Mouse (Mus musculus): Measurements from ENCODE around the gene Maea. TPM values are rescaled to one million over a fixed set of nuclear protein-coding genes. Genes with fewer than 3 reads are reported as not detected.

Gene Maea
- total RNA-seq, 1 experiment, result 90.2 TPM

DNA sequence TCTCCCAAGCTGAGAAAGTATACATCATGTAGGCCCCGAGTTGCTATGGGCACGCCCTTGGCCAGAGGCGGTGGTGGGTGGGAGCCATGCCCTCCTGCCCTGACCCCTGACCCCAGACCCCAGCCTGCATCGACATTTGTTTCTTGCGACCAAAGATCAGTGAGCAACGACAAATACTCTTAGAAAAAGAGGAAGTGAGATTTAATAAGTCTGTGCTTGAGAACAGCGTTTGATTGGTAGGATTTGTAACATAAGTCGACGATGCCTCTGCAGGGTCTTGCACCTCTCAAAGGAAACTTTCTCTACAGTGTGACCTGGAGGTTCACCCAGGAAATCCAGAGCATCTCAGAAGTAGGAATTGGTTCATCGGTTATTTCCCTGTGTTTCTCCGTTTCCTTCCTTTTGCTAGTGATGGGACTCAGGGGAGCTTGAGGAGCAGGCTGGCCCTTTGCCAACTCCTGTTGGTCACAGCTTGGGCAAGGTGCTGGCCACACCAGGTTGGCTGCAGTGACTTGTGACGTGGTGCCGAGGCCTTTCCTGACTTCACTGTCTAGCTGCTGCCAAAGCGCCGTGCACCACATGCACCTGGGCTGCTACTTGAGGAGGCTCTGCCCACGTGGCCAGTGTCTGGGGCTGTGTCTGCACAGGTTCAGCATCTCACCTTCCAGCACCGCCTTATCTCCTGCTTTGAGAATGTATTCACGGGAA is 37.2 kb downstream of the Maea start:
- in situ Hi-C loops (cut with MboI; ENCODE audit: low sequenced_read_pairs in 2 of 2, unreplicated experiment in 2 of 2), result no loop called here
- Histone ChIP-seq H3K36me3 (ENCODE audit: control insufficient read depth, insufficient read depth, low read length, poor library complexity, severe bottlenecking) (peaks cover 47% of the 10 kb centered on the region), H3K9ac (ENCODE audit: insufficient read depth, low read depth, low read length, poor library complexity, severe bottlenecking) (no peak overlapping the region), H3K27ac (ENCODE audit: insufficient read depth, low read depth, low read length, poor library complexity, severe bottlenecking) (no peak overlapping the region), H3K4me3 (ENCODE audit: insufficient read depth in 1 of 2, low read depth in 1 of 2, low read length in 2 of 2, poor library complexity in 1 of 2, severe bottlenecking in 1 of 2) (no peak overlapping the region), H3K4me1 (ENCODE audit: control insufficient read depth in 2 of 2, insufficient read depth in 2 of 2, low read length in 2 of 2, poor library complexity in 1 of 2) (0 out of 4 replicates have a peak, but pooled peaks cover 0 to 1% of the 10 kb centered on the region in 2 experiments), H3K9me3 (ENCODE audit: control insufficient read depth, insufficient read depth, low read depth, low read length) (no peaks in the 10 kb centered on the region)
- no peak for DNase-seq (ENCODE audit: low read depth, low spot score)
- TF ChIP-seq HCFC1 (IDR thresholded peaks at IDR 0.05; ENCODE audit: borderline replicate concordance, insufficient read depth, low read length), result no peak
- TF ChIP-seq MAFK (IDR thresholded peaks at IDR 0.05; ENCODE audit: insufficient read depth, low read depth, low read length), result no peak

DNA sequence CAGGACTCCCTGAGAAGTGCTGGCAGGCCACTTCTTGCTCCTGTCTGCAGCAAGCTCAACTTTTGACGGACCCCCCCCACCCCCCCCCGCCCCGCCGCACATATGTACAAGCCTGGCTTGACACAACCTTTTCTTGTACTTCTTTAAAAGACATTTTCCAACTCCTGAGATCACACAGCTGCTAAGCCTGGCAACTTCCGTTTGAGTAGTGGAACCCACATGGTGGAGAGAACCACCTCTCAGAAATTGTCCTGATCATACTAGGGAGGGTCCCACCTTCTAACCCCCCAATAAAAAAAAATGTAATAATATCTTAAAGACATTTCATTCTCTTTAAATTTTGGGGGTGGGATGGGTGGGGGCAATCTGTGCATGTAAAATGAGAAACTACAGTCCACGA is 41.9 kb downstream of the Maea start:
- Histone ChIP-seq H3K9ac (ENCODE audit: insufficient read depth, low read depth, low read length, poor library complexity, severe bottlenecking) (0 out of 2 replicates have a peak overlapping the region, but pooled peaks have one; percentile 73), H3K4me3 (ENCODE audit: insufficient read depth in 1 of 2, low read depth in 1 of 2, low read length in 2 of 2, poor library complexity in 1 of 2, severe bottlenecking in 1 of 2) (peak overlapping the region in 1 of 2 experiments; percentile 79; a peak in 1 of 4 replicates), H3K4me1 (ENCODE audit: control insufficient read depth in 2 of 2, insufficient read depth in 2 of 2, low read length in 2 of 2, poor library complexity in 1 of 2) (peaks cover 2 to 6% of the 10 kb centered on the region in 2 experiments; a peak in 1 of 4 replicates), H3K27ac (ENCODE audit: insufficient read depth, low read depth, low read length, poor library complexity, severe bottlenecking) (no peak overlapping the region), H3K36me3 (ENCODE audit: control insufficient read depth, insufficient read depth, low read length, poor library complexity, severe bottlenecking) (peaks cover 14% of the 10 kb centered on the region), H3K9me3 (ENCODE audit: control insufficient read depth, insufficient read depth, low read depth, low read length) (no peaks in the 10 kb centered on the region)
- DNase-seq (ENCODE audit: low read depth, low spot score), result no peak
- in situ Hi-C loops (cut with MboI; ENCODE audit: low sequenced_read_pairs in 2 of 2, unreplicated experiment in 2 of 2), result loop anchor here (5.0 to 25.0 kb wide), 3 partner anchors 100 to 210 kb away; partner anchors contain the start of gene Ctbp1 (in 1 of the 2)
- TF ChIP-seq ZNF384 (IDR thresholded peaks at IDR 0.05; ENCODE audit: low read depth, low read length) (no peak), CHD2 (IDR thresholded peaks at IDR 0.05; ENCODE audit: low read depth, low read length) (no peak), HCFC1 (IDR thresholded peaks at IDR 0.05; ENCODE audit: borderline replicate concordance, insufficient read depth, low read length) (no peak), MAFK (IDR thresholded peaks at IDR 0.05; ENCODE audit: insufficient read depth, low read depth, low read length) (no peak), ZC3H11A (IDR thresholded peaks at IDR 0.05; ENCODE audit: borderline replicate concordance, low read depth, low read length) (no peak)

DNA sequence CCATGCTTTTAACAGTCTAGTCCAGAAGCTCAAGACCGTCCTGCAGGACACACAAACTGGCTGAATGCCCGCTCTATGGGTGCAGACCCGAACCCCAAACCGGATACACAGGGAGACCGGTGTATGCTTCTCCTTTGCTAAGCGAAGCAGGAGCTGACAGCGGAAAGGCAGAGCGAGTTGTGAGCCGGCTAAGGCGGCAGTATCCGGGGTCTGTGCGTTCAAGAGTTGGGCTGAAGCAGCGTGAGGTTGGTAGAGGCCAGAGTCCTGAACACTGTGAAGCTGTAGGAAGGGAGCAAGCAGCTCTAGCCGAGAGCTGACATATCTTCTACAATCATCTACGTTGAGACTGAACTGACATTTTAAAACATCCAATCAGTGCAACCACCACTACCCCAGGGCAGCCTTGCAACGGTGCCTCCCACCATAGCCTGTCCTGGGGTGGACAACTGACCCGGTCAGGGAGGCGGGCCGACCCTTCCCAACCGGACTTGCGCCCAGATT is 42.5 kb downstream of the Maea start:
- H3K36me3 ChIP-seq (ENCODE audit: control insufficient read depth, insufficient read depth, low read length, poor library complexity, severe bottlenecking), result peaks cover 7% of the 10 kb centered on the region
- H3K27ac ChIP-seq (ENCODE audit: insufficient read depth, low read depth, low read length, poor library complexity, severe bottlenecking), result no peak overlapping the region
- H3K9ac ChIP-seq (ENCODE audit: insufficient read depth, low read depth, low read length, poor library complexity, severe bottlenecking), result peak overlapping the region; percentile 73
- H3K9me3 ChIP-seq (ENCODE audit: control insufficient read depth, insufficient read depth, low read depth, low read length), result no peaks in the 10 kb centered on the region
- peak overlapping the region; percentile 61 to 79 for H3K4me3 ChIP-seq (ENCODE audit: insufficient read depth in 1 of 2, low read depth in 1 of 2, low read length in 2 of 2, poor library complexity in 1 of 2, severe bottlenecking in 1 of 2)
- DNase-seq (ENCODE audit: low read depth, low spot score), result no peak
- TF ChIP-seq CHD2 (IDR thresholded peaks at IDR 0.05; ENCODE audit: low read depth, low read length) (no peak), ZC3H11A (IDR thresholded peaks at IDR 0.05; ENCODE audit: borderline replicate concordance, low read depth, low read length) (no peak), MAFK (IDR thresholded peaks at IDR 0.05; ENCODE audit: insufficient read depth, low read depth, low read length) (no peak), ZNF384 (IDR thresholded peaks at IDR 0.05; ENCODE audit: low read depth, low read length) (no peak), HCFC1 (IDR thresholded peaks at IDR 0.05; ENCODE audit: borderline replicate concordance, insufficient read depth, low read length) (no peak)
- peaks cover 2 to 6% of the 10 kb centered on the region in 2 experiments; a peak in 1 of 4 replicates for H3K4me1 ChIP-seq (ENCODE audit: control insufficient read depth in 2 of 2, insufficient read depth in 2 of 2, low read length in 2 of 2, poor library complexity in 1 of 2)
- in situ Hi-C loops (cut with MboI; ENCODE audit: low sequenced_read_pairs in 2 of 2, unreplicated experiment in 2 of 2), result loop anchor here (5.0 to 25.0 kb wide), 3 partner anchors 101 to 209 kb away; partner anchors contain the start of gene Ctbp1 (in 1 of the 2)

DNA sequence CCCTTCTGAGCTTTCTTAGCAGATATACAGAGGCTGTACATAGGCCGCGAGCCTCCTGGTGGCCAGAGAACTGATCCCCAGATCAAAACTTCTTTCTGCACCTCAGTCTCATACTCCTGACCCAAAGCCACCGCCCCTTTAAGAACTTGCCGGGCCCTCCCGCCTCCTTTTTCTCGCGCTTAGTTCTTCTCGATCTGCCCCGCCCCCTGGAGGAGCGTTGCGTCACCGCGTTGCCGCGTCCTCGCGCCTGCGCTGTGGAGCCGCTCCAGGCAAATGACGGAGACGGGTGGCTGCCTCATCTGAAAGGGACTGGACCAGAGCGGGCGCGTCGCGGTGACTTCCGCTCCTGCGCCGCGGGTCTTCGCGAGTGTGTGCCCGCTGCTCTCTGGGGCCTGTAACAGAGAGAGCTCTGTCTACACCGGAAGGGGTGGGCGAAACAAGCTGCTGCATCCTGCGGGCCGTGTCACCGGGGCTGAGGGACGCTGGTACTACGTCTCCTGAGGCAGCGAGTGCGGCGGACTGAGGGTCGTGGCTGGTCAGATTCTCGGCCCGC is 43.1 kb downstream of the Maea start, which contains the start of gene Uvssa:
Uvssa (plus strand) TSS at position 248 of the 553 bp plus-strand sequence.
- TF ChIP-seq HCFC1 (IDR thresholded peaks at IDR 0.05; ENCODE audit: borderline replicate concordance, insufficient read depth, low read length) (peak; percentile 72), ZNF384 (IDR thresholded peaks at IDR 0.05; ENCODE audit: low read depth, low read length) (no peak), CHD2 (IDR thresholded peaks at IDR 0.05; ENCODE audit: low read depth, low read length) (no peak), ZC3H11A (IDR thresholded peaks at IDR 0.05; ENCODE audit: borderline replicate concordance, low read depth, low read length) (no peak; the same call in 1 of the 2 replicates), MAFK (IDR thresholded peaks at IDR 0.05; ENCODE audit: insufficient read depth, low read depth, low read length) (no peak)
- H3K4me1 ChIP-seq (ENCODE audit: control insufficient read depth in 2 of 2, insufficient read depth in 2 of 2, low read length in 2 of 2, poor library complexity in 1 of 2), result peaks cover 2 to 6% of the 10 kb centered on the region in 2 experiments; a peak in 1 of 4 replicates
- in situ Hi-C loops (cut with MboI; ENCODE audit: low sequenced_read_pairs in 2 of 2, unreplicated experiment in 2 of 2), result loop anchor here (5.0 to 25.0 kb wide), 3 partner anchors 101 to 209 kb away; partner anchors contain the start of gene Ctbp1 (in 1 of the 2)

More for the DNA sequence above, 43.1 kb downstream of the Maea start, which contains the start of gene Uvssa:
- Histone ChIP-seq H3K4me3 (ENCODE audit: insufficient read depth in 1 of 2, low read depth in 1 of 2, low read length in 2 of 2, poor library complexity in 1 of 2, severe bottlenecking in 1 of 2) (peak within 1 kb of the TSS; percentile 72 to 79), H3K27ac (ENCODE audit: insufficient read depth, low read depth, low read length, poor library complexity, severe bottlenecking) (peak within 1 kb of the TSS; percentile 32), H3K36me3 (ENCODE audit: control insufficient read depth, insufficient read depth, low read length, poor library complexity, severe bottlenecking) (0 out of 2 replicates have a peak, but pooled peaks cover 3% of the 10 kb centered on the region), H3K9ac (ENCODE audit: insufficient read depth, low read depth, low read length, poor library complexity, severe bottlenecking) (peak within 1 kb of the TSS; percentile 87), H3K9me3 (ENCODE audit: control insufficient read depth, insufficient read depth, low read depth, low read length) (no peaks in the 10 kb centered on the region)
- DNase-seq (ENCODE audit: low read depth, low spot score), result peak; percentile 99

Measured in ES-E14 (cell line).